Mouse (Mus musculus): ENCODE data around the gene Gstp3.
"Not testable (repeated sequence)": the region's sequence is repeated elsewhere in the genome, so short reads cannot be mapped to it uniquely, and the experiment has no call there.

GRCm38 (mm10) chr19:4064501-4064900 is 5.1 kb upstream of the Gstp3 start:
- not testable (repeated sequence) for TF ChIP-seq CTCF, POLR2A (IDR thresholded peaks at IDR 0.05; ENCODE audit: insufficient read depth, low read depth, low read length)
